ENCODE assay signal across 24 mouse cellular contexts in genomic region chr16:25411307-25411706, GRCm38 (mm10).
DNase-seq lines count a peak whose midpoint lies in the region; ATAC-seq and TF ChIP-seq lines count a peak whose summit lies in the region.
"Had no signal": no experiment of that assay in that cellular context is flagged by ENCODE, and none has a peak within 500 bp of the region (broad histone marks: within the 10 kb centered on the region; RNA-seq: fewer than 3 reads in every experiment).

No protein-coding gene starts in this region.

- no peak overlapping the region for H3K27ac ChIP-seq in embryonic facial prominence, embryonic 14.5 days (replicated peaks; ENCODE audit: low read depth, low read length)
- no peak overlapping the region for H3K27ac ChIP-seq in embryonic facial prominence, embryonic 10.5 days (replicated peaks)
- H3K27ac ChIP-seq in lung, embryonic 15.5 days = peak overlapping the region; percentile 26; the same call in 1 of the 2 replicates
- H3K27ac ChIP-seq in lung, postnatal 0 days (ENCODE audit: low read length) = no peak overlapping the region
- H3K27ac ChIP-seq: embryonic facial prominence, embryonic 13.5 days; forebrain, embryonic 13.5 days; forebrain, embryonic 15.5 days had no signal

- 52% methylated on average over 3 of the region's 3 CpGs for WGBS in embryonic facial prominence, embryonic 14.5 days
- WGBS in embryonic facial prominence, embryonic 10.5 days = 65% methylated on average over 3 of the region's 3 CpGs
- 51% methylated on average over 3 of the region's 3 CpGs for WGBS in lung, embryonic 15.5 days
- WGBS in lung, postnatal 0 days = 55% methylated on average over 3 of the region's 3 CpGs
- 68% methylated on average over 3 of the region's 3 CpGs for WGBS in lung, adult 2 months

- H3K9ac ChIP-seq in embryonic facial prominence, embryonic 14.5 days (ENCODE audit: low read depth, low read length) = no peak overlapping the region
- no peak overlapping the region for H3K9ac ChIP-seq in lung, embryonic 15.5 days
- H3K9ac ChIP-seq in lung, postnatal 0 days (replicated peaks; ENCODE audit: low read depth) = no peak overlapping the region
- H3K9ac ChIP-seq: embryonic facial prominence, embryonic 13.5 days; forebrain, embryonic 13.5 days; forebrain, embryonic 15.5 days; forebrain, postnatal 0 days had no signal

- peak; percentile 70 for TF ChIP-seq EP300 in lung, postnatal 0 days (IDR thresholded peaks at IDR 0.05)

- ATAC-seq in embryonic facial prominence, embryonic 14.5 days (ENCODE audit: low read depth) = no peak
- no peak for ATAC-seq in lung, embryonic 15.5 days (ENCODE audit: borderline replicate concordance, extremely low read depth, low FRiP score, low TSS enrichment)
- ATAC-seq in lung, postnatal 0 days = no peak
- ATAC-seq: activated CD4-positive, CD25-positive, alpha-beta regulatory T cell, adult 4 months; CD4-positive, CD25-positive, alpha-beta regulatory T cell, adult 4 months; forebrain, embryonic 13.5 days; forebrain, embryonic 15.5 days; forebrain, postnatal 0 days; Patski had no signal

- H3K4me1 ChIP-seq in embryonic facial prominence, embryonic 14.5 days (ENCODE audit: control insufficient read depth, insufficient read depth, low read length) = peaks cover 27% of the 10 kb centered on the region
- peaks cover 21% of the 10 kb centered on the region for H3K4me1 ChIP-seq in embryonic facial prominence, embryonic 10.5 days
- peaks cover 7% of the 10 kb centered on the region; the same call in 1 of the 2 replicates for H3K4me1 ChIP-seq in lung, embryonic 15.5 days
- peaks cover 4% of the 10 kb centered on the region; the same call in 1 of the 2 replicates for H3K4me1 ChIP-seq in lung, postnatal 0 days (ENCODE audit: insufficient read depth, low read depth, low read length)
- H3K4me1 ChIP-seq in lung, adult 2 months (ENCODE audit: control insufficient read depth, insufficient read depth, low read length) = no peaks in the 10 kb centered on the region; the same call in 1 of the 2 replicates

- peak; percentile 22 for DNase-seq in embryonic facial prominence, embryonic 14.5 days (ENCODE audit: low spot score)
- DNase-seq in embryonic facial prominence, embryonic 10.5 days (ENCODE audit: low spot score) = no peak
- no peak for DNase-seq in lung, adult 18-20 months
- DNase-seq in lung, postnatal 0 days (ENCODE audit: low spot score) = peak; percentile 50
- no peak for DNase-seq in lung, adult 2 months
- DNase-seq: adrenal gland, adult 8-10 months; adrenal gland, postnatal 14 days; adrenal gland, postnatal 36 days; B cell, adult 2 months; cerebellum, adult 11-12 months; cerebellum, adult 2 months; cerebellum, adult 9-10 months; cerebellum, postnatal 10 days; cerebellum, postnatal 25 days; forebrain, postnatal 0 days had no signal

- TF ChIP-seq POLR2A in lung, adult 2 months (IDR thresholded peaks at IDR 0.05; ENCODE audit: borderline replicate concordance, extremely low read depth, low read depth, low read length) = no peak

- H3K9me3 ChIP-seq in embryonic facial prominence, embryonic 14.5 days (ENCODE audit: control insufficient read depth, low read length) = no peaks in the 10 kb centered on the region
- H3K9me3 ChIP-seq in embryonic facial prominence, embryonic 10.5 days = no peaks in the 10 kb centered on the region
- H3K9me3 ChIP-seq in lung, embryonic 15.5 days = no peaks in the 10 kb centered on the region
- H3K9me3 ChIP-seq in lung, postnatal 0 days (ENCODE audit: low read length) = no peaks in the 10 kb centered on the region
- H3K9me3 ChIP-seq: embryonic facial prominence, embryonic 13.5 days; forebrain, embryonic 13.5 days; forebrain, embryonic 15.5 days; G1E had no signal

- no peak overlapping the region for H3K4me2 ChIP-seq in embryonic facial prominence, embryonic 14.5 days (ENCODE audit: low read depth, low read length)
- H3K4me2 ChIP-seq in lung, embryonic 15.5 days = no peak overlapping the region
- no peak overlapping the region for H3K4me2 ChIP-seq in lung, postnatal 0 days (replicated peaks; ENCODE audit: low read depth, low read length)
- H3K4me2 ChIP-seq: embryonic facial prominence, embryonic 13.5 days; forebrain, embryonic 13.5 days; forebrain, embryonic 15.5 days had no signal

- no peak for TF ChIP-seq CTCF in lung, postnatal 0 days (IDR thresholded peaks at IDR 0.05)
- no peak for TF ChIP-seq CTCF in lung, adult 2 months (IDR thresholded peaks at IDR 0.05; ENCODE audit: insufficient read depth, low read length)

- no peak overlapping the region for H3K4me3 ChIP-seq in embryonic facial prominence, embryonic 14.5 days (ENCODE audit: low read depth, low read length)
- no peak overlapping the region for H3K4me3 ChIP-seq in embryonic facial prominence, embryonic 10.5 days
- H3K4me3 ChIP-seq in lung, embryonic 15.5 days = no peak overlapping the region
- H3K4me3 ChIP-seq in lung, postnatal 0 days (ENCODE audit: low read depth, low read length) = no peak overlapping the region
- H3K4me3 ChIP-seq in lung, adult 2 months (replicated peaks; ENCODE audit: extremely low read depth, low read depth, low read length) = no peak overlapping the region
- H3K4me3 ChIP-seq: embryonic facial prominence, embryonic 13.5 days; forebrain, embryonic 13.5 days; forebrain, embryonic 15.5 days had no signal

- no peaks in the 10 kb centered on the region for H3K36me3 ChIP-seq in embryonic facial prominence, embryonic 14.5 days (ENCODE audit: control insufficient read depth, insufficient read depth, low read length)
- H3K36me3 ChIP-seq in embryonic facial prominence, embryonic 10.5 days (replicated peaks) = no peaks in the 10 kb centered on the region
- H3K36me3 ChIP-seq in lung, embryonic 15.5 days = no peaks in the 10 kb centered on the region
- H3K36me3 ChIP-seq in lung, postnatal 0 days (ENCODE audit: insufficient read depth, low read length) = no peaks in the 10 kb centered on the region
- H3K36me3 ChIP-seq: embryonic facial prominence, embryonic 13.5 days; forebrain, embryonic 15.5 days; G1E had no signal

- H3K27me3 ChIP-seq in embryonic facial prominence, embryonic 14.5 days (replicated peaks; ENCODE audit: control insufficient read depth, insufficient read depth, low read length) = no peaks in the 10 kb centered on the region
- H3K27me3 ChIP-seq in embryonic facial prominence, embryonic 10.5 days (replicated peaks; ENCODE audit: low read depth, poor library complexity, severe bottlenecking) = no peaks in the 10 kb centered on the region
- no peaks in the 10 kb centered on the region for H3K27me3 ChIP-seq in lung, embryonic 15.5 days
- H3K27me3 ChIP-seq in lung, postnatal 0 days (replicated peaks; ENCODE audit: insufficient read depth, low read length) = no peaks in the 10 kb centered on the region
- H3K27me3 ChIP-seq: CH12.LX; embryonic facial prominence, embryonic 13.5 days; forebrain, embryonic 13.5 days; forebrain, embryonic 15.5 days; Patski had no signal

Comparison
In these comparisons a context has a peak if more than half of its experiments do, and no peak if none do; other contexts are left out.
1. DNase-seq: peak in embryonic facial prominence, embryonic 14.5 days (single experiment) and lung, postnatal 0 days (single experiment); none in embryonic facial prominence, embryonic 10.5 days (single experiment), lung, adult 18-20 months (0 of 2) and lung, adult 2 months (single experiment).